Mouse (Mus musculus): ENCODE data around the gene Cog4. TPM values are rescaled to one million over a fixed set of nuclear protein-coding genes. Genes with fewer than 3 reads are reported as not detected.
A peak's percentile ranks its signal among the peaks of the same experiment; 100 is the strongest.

Cog4 gene
- polyA plus RNA-seq (2012; ENCODE audit: insufficient read depth, insufficient read length, low replicate concordance, missing spikeins) = not detected in 2 replicates

GRCm38 (mm10) chr8:110846405-110847170, at the start of gene Cog4, which contains the start of gene Sf3b3:
Gene Cog4 (plus strand): TSS chr8:110846600.
Gene Sf3b3 (minus strand): TSS chr8:110846787.
- under 1% methylated on average over 53 of the region's 53 CpGs for WGBS
- TF ChIP-seq POLR2A (IDR thresholded peaks at IDR 0.05; ENCODE audit: insufficient read depth, low read depth, low read length) (peak; percentile 90), CTCF (IDR thresholded peaks at IDR 0.05; ENCODE audit: insufficient read depth, low read depth, low read length) (no peak)
- Histone ChIP-seq H3K4me1 (ENCODE audit: control insufficient read depth, insufficient read depth, low read length) (0 out of 2 replicates have a peak, but pooled peaks cover 2% of the 10 kb centered on the region), H3K4me3 (ENCODE audit: insufficient read depth, low read depth, low read length) (peak within 1 kb of the TSS; percentile 100), H3K27ac (ENCODE audit: insufficient read depth, low read depth, low read length) (peak within 1 kb of the TSS; percentile 35)

GRCm38 (mm10) chr8:110797086-110797485, 49.3 kb upstream of the Cog4 start:
- TF ChIP-seq POLR2A (IDR thresholded peaks at IDR 0.05; ENCODE audit: insufficient read depth, low read depth, low read length) = no peak
- TF ChIP-seq CTCF (IDR thresholded peaks at IDR 0.05; ENCODE audit: insufficient read depth, low read depth, low read length) = no peak
- WGBS = 98% methylated on average over 8 of the region's 8 CpGs
- H3K4me1 ChIP-seq (ENCODE audit: control insufficient read depth, insufficient read depth, low read length) = peaks cover 15% of the 10 kb centered on the region
- H3K27ac ChIP-seq (ENCODE audit: insufficient read depth, low read depth, low read length) = no peak overlapping the region
- no peak overlapping the region for H3K4me3 ChIP-seq (ENCODE audit: insufficient read depth, low read depth, low read length)

GRCm38 (mm10) chr8:110802988-110803387, 43.4 kb upstream of the Cog4 start:
- H3K27ac ChIP-seq (ENCODE audit: insufficient read depth, low read depth, low read length) = no peak overlapping the region
- no peak overlapping the region for H3K4me3 ChIP-seq (ENCODE audit: insufficient read depth, low read depth, low read length)
- TF ChIP-seq CTCF (IDR thresholded peaks at IDR 0.05; ENCODE audit: insufficient read depth, low read depth, low read length) (no peak), POLR2A (IDR thresholded peaks at IDR 0.05; ENCODE audit: insufficient read depth, low read depth, low read length) (no peak)
- H3K4me1 ChIP-seq (ENCODE audit: control insufficient read depth, insufficient read depth, low read length) = peaks cover 7% of the 10 kb centered on the region
- WGBS = 89% methylated on average over 5 of the region's 5 CpGs

GRCm38 (mm10) chr8:110803856-110804255, 42.5 kb upstream of the Cog4 start:
- no peak for TF ChIP-seq CTCF (IDR thresholded peaks at IDR 0.05; ENCODE audit: insufficient read depth, low read depth, low read length)
- no peak for TF ChIP-seq POLR2A (IDR thresholded peaks at IDR 0.05; ENCODE audit: insufficient read depth, low read depth, low read length)
- Histone ChIP-seq H3K4me1 (ENCODE audit: control insufficient read depth, insufficient read depth, low read length) (peaks cover 11% of the 10 kb centered on the region), H3K4me3 (ENCODE audit: insufficient read depth, low read depth, low read length) (no peak overlapping the region), H3K27ac (ENCODE audit: insufficient read depth, low read depth, low read length) (no peak overlapping the region)
- WGBS = 90% methylated on average over 9 of the region's 9 CpGs

GRCm38 (mm10) chr8:110804825-110805514, 41.4 kb upstream of the Cog4 start:
- Histone ChIP-seq H3K4me3 (ENCODE audit: insufficient read depth, low read depth, low read length) (no peak overlapping the region), H3K4me1 (ENCODE audit: control insufficient read depth, insufficient read depth, low read length) (peaks cover 11% of the 10 kb centered on the region), H3K27ac (ENCODE audit: insufficient read depth, low read depth, low read length) (no peak overlapping the region)
- 49% methylated on average over 3 of the region's 3 CpGs for WGBS
- TF ChIP-seq POLR2A (IDR thresholded peaks at IDR 0.05; ENCODE audit: insufficient read depth, low read depth, low read length) (no peak), CTCF (IDR thresholded peaks at IDR 0.05; ENCODE audit: insufficient read depth, low read depth, low read length) (no peak)

- Histone ChIP-seq H3K4me3 (ENCODE audit: insufficient read depth, low read depth, low read length) (peak within 1 kb of the TSS; percentile 24; the same call in 1 of the 2 replicates), H3K27ac (ENCODE audit: insufficient read depth, low read depth, low read length) (no peak within 1 kb of the TSS), H3K4me1 (ENCODE audit: control insufficient read depth, insufficient read depth, low read length) (peaks cover 11% of the 10 kb centered on the region)
- TF ChIP-seq POLR2A (IDR thresholded peaks at IDR 0.05; ENCODE audit: insufficient read depth, low read depth, low read length) = no peak
- no peak for TF ChIP-seq CTCF (IDR thresholded peaks at IDR 0.05; ENCODE audit: insufficient read depth, low read depth, low read length)
- 31% methylated on average over 12 of the region's 12 CpGs for WGBS
These were observed 40.7 kb upstream of the Cog4 start, which contains the start of gene Il34 for GRCm38 (mm10) chr8:110805669-110806068. Gene Il34 (minus strand): TSS chr8:110805924.

- 88% methylated on average over 1 of the region's 1 CpGs for WGBS
- Histone ChIP-seq H3K4me1 (ENCODE audit: control insufficient read depth, insufficient read depth, low read length) (peaks cover 11% of the 10 kb centered on the region), H3K4me3 (ENCODE audit: insufficient read depth, low read depth, low read length) (no peak overlapping the region), H3K27ac (ENCODE audit: insufficient read depth, low read depth, low read length) (no peak overlapping the region)
- TF ChIP-seq POLR2A (IDR thresholded peaks at IDR 0.05; ENCODE audit: insufficient read depth, low read depth, low read length) = no peak
- TF ChIP-seq CTCF (IDR thresholded peaks at IDR 0.05; ENCODE audit: insufficient read depth, low read depth, low read length) = no peak
These were observed 40.3 kb upstream of the Cog4 start for GRCm38 (mm10) chr8:110806146-110806545.

- no peak overlapping the region for H3K4me3 ChIP-seq (ENCODE audit: insufficient read depth, low read depth, low read length)
- TF ChIP-seq CTCF (IDR thresholded peaks at IDR 0.05; ENCODE audit: insufficient read depth, low read depth, low read length) = no peak
- TF ChIP-seq POLR2A (IDR thresholded peaks at IDR 0.05; ENCODE audit: insufficient read depth, low read depth, low read length) = no peak
- whole genome bisulfite sequencing = 50% methylated on average over 13 of the region's 13 CpGs
- H3K4me1 ChIP-seq (ENCODE audit: control insufficient read depth, insufficient read depth, low read length) = peaks cover 11% of the 10 kb centered on the region
- peak overlapping the region; percentile 27 for H3K27ac ChIP-seq (ENCODE audit: insufficient read depth, low read depth, low read length)
These were observed 37.6 kb upstream of the Cog4 start for GRCm38 (mm10) chr8:110808495-110809472.
